1 mouse cellular context compared by ENCODE assay signal in the genomic region with DNA sequence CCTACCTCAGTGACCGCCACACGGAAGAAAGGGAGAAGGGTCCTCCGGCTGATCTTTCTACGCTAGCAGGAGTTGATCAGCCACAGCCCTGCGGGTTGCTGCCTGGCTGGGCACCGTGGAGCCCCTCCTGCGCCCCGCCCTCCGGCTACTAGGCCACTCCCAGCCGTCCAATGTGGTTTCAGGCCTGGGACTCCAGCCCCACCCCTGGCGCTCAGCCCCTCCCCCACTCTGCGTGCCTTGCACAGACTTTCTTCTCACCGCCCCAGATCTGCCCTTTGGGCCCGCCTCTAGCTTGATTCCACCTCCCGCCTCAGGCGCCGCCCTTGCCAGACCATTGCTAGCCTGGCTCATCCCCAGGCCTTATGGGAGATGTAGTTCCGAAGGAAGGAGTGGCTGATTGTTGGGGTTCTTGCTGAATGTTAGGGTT.
TF ChIP-seq lines count a peak whose summit lies in the region.

AI464131 (minus strand) TSS at position 91 of the 427 bp plus-strand sequence.

TF ChIP-seq in MEL, 35 proteins besides CTCF, POLR2A, EP300 and RAD21 (continued from another document):
- TF ChIP-seq JUND (IDR thresholded peaks at IDR 0.05; ENCODE audit: low read depth, low read length) = no peak
- no peak for TF ChIP-seq CHD2 (IDR thresholded peaks at IDR 0.05; ENCODE audit: low read length)
- no peak for TF ChIP-seq ZKSCAN1 (IDR thresholded peaks at IDR 0.05; ENCODE audit: low read depth, low read length)
- no peak for TF ChIP-seq NELFE (IDR thresholded peaks at IDR 0.05; ENCODE audit: low read depth, low read length)
- TF ChIP-seq USF1 (IDR thresholded peaks at IDR 0.05; ENCODE audit: low read depth, low read length) = no peak
- no peak for TF ChIP-seq USF2 (IDR thresholded peaks at IDR 0.05; ENCODE audit: borderline replicate concordance in 1 of 2, insufficient read depth in 1 of 2, low read depth in 1 of 2, low read length in 2 of 2)
- TF ChIP-seq ELF1 (IDR thresholded peaks at IDR 0.05; ENCODE audit: low read depth, low read length) = peak; percentile 57; the same call in 1 of the 2 replicates
- TF ChIP-seq ZC3H11A (IDR thresholded peaks at IDR 0.05; ENCODE audit: low read depth, low read length) = no peak
- no peak for TF ChIP-seq RCOR1 (IDR thresholded peaks at IDR 0.05; ENCODE audit: low read depth, low read length)
- no peak for TF ChIP-seq MAFK (IDR thresholded peaks at IDR 0.05; ENCODE audit: borderline replicate concordance, low read depth, low read length)
- TF ChIP-seq SMC3 (IDR thresholded peaks at IDR 0.05; ENCODE audit: low read depth, low read length) = no peak
- no peak for TF ChIP-seq MAX (IDR thresholded peaks at IDR 0.05; ENCODE audit: low read length)
- no peak for TF ChIP-seq POLR2AphosphoS2 (IDR thresholded peaks at IDR 0.05; ENCODE audit: low read length)
- no peak for TF ChIP-seq GABPA (IDR thresholded peaks at IDR 0.05; ENCODE audit: low read depth, low read length)
- TF ChIP-seq BHLHE40 (IDR thresholded peaks at IDR 0.05; ENCODE audit: borderline replicate concordance, low read depth, low read length) = no peak
- peak; percentile 54; the same call in 1 of the 2 replicates for TF ChIP-seq SIN3A (IDR thresholded peaks at IDR 0.05; ENCODE audit: low read length)
- no peak for TF ChIP-seq CHD1 (IDR thresholded peaks at IDR 0.05; ENCODE audit: low read depth, low read length)
